Mouse (Mus musculus) colon, adult 2 months (tissue): Measurements from ENCODE around the gene Ercc1. TPM values are rescaled to one million over a fixed set of nuclear protein-coding genes. Genes with fewer than 3 reads are reported as not detected.

Experiments used
- polyA plus RNA-seq: library from polyadenylated mRNA; depleted of rRNA; stranded (reverse); fragments of >200 nt; gene quantifications from 2 replicates; pipeline ENCODE4 v1.2.3, GENCODE M21; 2012; rRNA removed

Ercc1 gene
- polyA plus RNA-seq = 26.1 and 33.2 TPM in 2 replicates

DNA sequence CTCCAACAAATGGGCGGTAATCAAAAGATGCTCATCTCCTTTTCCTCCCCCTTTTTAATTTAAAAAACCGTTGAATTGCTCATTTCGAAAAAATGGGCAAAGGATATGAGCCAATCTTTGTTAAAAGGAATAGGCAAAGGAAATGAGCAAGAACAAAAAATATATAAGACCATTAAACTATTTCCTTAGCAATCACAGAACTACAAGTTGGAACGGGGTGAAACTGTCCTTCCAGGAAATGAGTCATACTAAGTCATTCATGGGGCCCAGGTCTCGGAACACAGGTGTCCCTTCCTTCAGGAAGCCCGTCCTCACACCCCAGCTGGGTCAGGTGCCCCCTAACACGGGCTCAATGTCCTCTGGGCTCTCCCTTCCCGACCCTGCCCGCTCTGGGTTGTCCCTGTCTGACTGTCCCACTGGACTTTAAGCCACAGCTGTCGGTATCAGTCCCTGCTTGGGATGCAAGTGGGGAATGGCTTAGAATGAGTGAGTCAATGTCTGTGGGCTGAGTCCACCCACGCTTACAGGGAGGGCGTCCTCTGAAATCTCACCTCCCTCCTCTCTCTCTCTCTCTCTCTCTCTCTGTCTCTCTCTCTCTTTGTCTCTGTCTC, at the start of gene Ercc1:
Gene Ercc1 (plus strand): TSS at position 542 of the 611 bp plus-strand sequence.

GRCm38 (mm10) chr7:19309884-19310641, 34.5 kb upstream of the Ercc1 start, which contains the start of gene Fosb:
Fosb (minus strand) TSS chr7:19310051.

GRCm38 (mm10) chr7:19359299-19359891, 14.8 kb downstream of the Ercc1 start, which contains the start of the genes Cd3eap and Ppp1r13l:
Cd3eap (minus strand) TSS chr7:19359483.
Ppp1r13l (plus strand) TSS chr7:19359749.

DNA sequence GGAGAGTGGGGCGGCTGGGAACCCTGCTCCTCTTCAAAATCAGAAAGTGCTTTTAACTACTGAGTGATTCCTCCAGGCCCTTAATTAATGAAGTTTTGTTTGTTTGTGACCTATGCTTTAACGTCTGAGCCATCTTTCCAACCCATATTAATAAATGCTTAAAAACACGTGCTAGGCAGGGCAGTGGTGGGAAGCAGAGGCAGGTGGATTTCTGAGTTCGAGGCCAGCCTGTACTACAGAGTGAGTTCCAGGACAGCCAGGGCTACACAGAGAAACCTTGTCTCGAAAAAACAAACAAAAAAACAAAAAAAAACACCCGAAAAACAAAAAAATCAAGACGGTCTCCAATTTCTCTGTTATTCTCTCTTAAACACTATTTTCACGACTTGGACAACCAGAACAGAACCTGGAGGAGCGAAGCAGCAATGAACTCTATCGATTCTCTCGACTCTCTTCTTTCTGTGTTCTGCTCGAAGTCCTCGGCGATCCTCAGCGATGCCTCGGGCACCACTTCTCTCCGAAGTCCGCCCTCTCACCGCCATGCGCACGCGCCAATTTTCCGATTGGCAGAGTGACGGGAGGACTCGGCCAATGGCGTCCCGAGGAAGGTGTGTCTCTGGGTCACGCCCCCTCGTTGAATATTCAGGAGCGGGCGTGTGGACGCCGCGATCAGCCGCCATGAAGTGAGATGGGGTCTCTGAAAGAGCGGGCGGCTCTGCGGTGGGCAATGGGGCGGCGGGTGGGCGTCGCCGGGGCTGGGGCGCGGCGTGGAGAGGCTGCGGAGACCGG, 37.0 kb downstream of the Ercc1 start, which contains the start of gene Ercc2:
Gene Ercc2 (plus strand): TSS at position 634 of the 789 bp plus-strand sequence.

GRCm38 (mm10) chr7:19403731-19404296, 59.2 kb downstream of the Ercc1 start, which contains the start of gene Klc3:
Klc3 (minus strand) TSS chr7:19404104.

DNA sequence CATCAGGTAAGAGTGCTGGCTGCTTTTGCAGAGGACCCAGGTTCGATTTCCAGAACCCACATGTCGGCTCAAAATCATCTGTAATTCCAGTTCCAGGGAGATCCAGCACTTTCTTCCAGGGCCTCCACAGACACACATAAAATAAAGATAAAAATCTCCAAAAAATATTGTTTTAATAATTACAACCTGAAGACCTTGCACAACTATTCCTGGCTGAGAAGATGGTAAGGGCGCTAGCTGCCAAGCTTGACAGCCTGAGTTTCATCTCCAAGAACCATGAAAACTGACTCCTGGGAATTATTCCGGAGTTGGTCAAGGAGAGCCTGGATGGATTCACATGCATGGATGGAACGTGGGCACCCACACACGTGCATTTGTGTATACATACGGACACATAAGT, 59.9 kb downstream of the Ercc1 start, which contains the start of gene Ckm:
Gene Ckm (plus strand): TSS at position 301 of the 400 bp plus-strand sequence.

Other genes with a start within 250 kb of the Ercc1 start
- not detected in 2 replicates for gene Gm4969, start 226.4 kb upstream of the Ercc1 start, polyA plus RNA-seq
- 14.7 and 14.9 TPM in 2 replicates for gene Fbxo46, start 224.9 kb upstream of the Ercc1 start, polyA plus RNA-seq
- gene Qpctl, start 195.5 kb upstream of the Ercc1 start, polyA plus RNA-seq = 15.1 and 16.3 TPM in 2 replicates
- gene Snrpd2, start 195.1 kb upstream of the Ercc1 start, polyA plus RNA-seq = 19.3 and 24.0 TPM in 2 replicates
- 0.95 and 1.6 TPM in 2 replicates for gene Gipr, start 178.7 kb upstream of the Ercc1 start, polyA plus RNA-seq
- 45.4 and 47.5 TPM in 2 replicates for gene Eml2, start 168.4 kb upstream of the Ercc1 start, polyA plus RNA-seq
- gene Gpr4, start 132.2 kb upstream of the Ercc1 start, polyA plus RNA-seq = 4.0 and 4.6 TPM in 2 replicates
- 40.5 and 52.5 TPM in 2 replicates for gene Opa3, start 116.4 kb upstream of the Ercc1 start, polyA plus RNA-seq
- gene Vasp, start 73.0 kb upstream of the Ercc1 start, polyA plus RNA-seq = 569 and 685 TPM in 2 replicates
- 0.10 and 0.21 TPM in 2 replicates for gene Ppm1n, start 64.7 kb upstream of the Ercc1 start, polyA plus RNA-seq
- gene Rtn2, start 62.2 kb upstream of the Ercc1 start, polyA plus RNA-seq = 28.0 and 34.1 TPM in 2 replicates
- 3.1 and 6.7 TPM in 2 replicates for gene Fosb, start 34.7 kb upstream of the Ercc1 start, polyA plus RNA-seq
- gene Cd3eap, start 14.7 kb downstream of the Ercc1 start, polyA plus RNA-seq = 4.0 and 7.0 TPM in 2 replicates
- 14.6 and 20.3 TPM in 2 replicates for gene Ppp1r13l, start 15.0 kb downstream of the Ercc1 start, polyA plus RNA-seq
- 47.1 and 56.1 TPM in 2 replicates for gene Ercc2, start 37.2 kb downstream of the Ercc1 start, polyA plus RNA-seq
- 5.5 and 6.0 TPM in 2 replicates for gene Klc3, start 59.3 kb downstream of the Ercc1 start, polyA plus RNA-seq
- 78.9 and 126 TPM in 2 replicates for gene Ckm, start 60.0 kb downstream of the Ercc1 start, polyA plus RNA-seq
- 22.3 and 24.9 TPM in 2 replicates for gene Mark4, start 114.0 kb downstream of the Ercc1 start, polyA plus RNA-seq
- 7.9 and 11.1 TPM in 2 replicates for gene Exoc3l2, start 118.6 kb downstream of the Ercc1 start, polyA plus RNA-seq
- gene Bloc1s3, start 163.6 kb downstream of the Ercc1 start, polyA plus RNA-seq = 19.5 and 30.0 TPM in 2 replicates
- 218 and 235 TPM in 2 replicates for gene Trappc6a, start 163.6 kb downstream of the Ercc1 start, polyA plus RNA-seq
- gene Nkpd1, start 173.1 kb downstream of the Ercc1 start, polyA plus RNA-seq = 2.2 and 2.3 TPM in 2 replicates
- gene Ppp1r37, start 218.3 kb downstream of the Ercc1 start, polyA plus RNA-seq = 191 and 212 TPM in 2 replicates
- gene Zfp296, start 232.5 kb downstream of the Ercc1 start, polyA plus RNA-seq = 2.8 and 2.9 TPM in 2 replicates
- 109 and 138 TPM in 2 replicates for gene Gemin7, start 232.8 kb downstream of the Ercc1 start, polyA plus RNA-seq